Mouse (Mus musculus) heart, adult 2 months (tissue): ENCODE measurements around the gene Bcl2a1a.
"Not testable (repeated sequence)": the region's sequence is repeated elsewhere in the genome, so short reads cannot be mapped to it uniquely, and the experiment has no call there.

ENCODE experiments used
- CTCF ChIP-seq: fragments of 200-600 bp; IDR thresholded peaks from 2 replicates; pipeline ENCODE4 v1.8.1; 2022; ENCODE audit warnings: antibody characterized with exemption, mild to moderate bottlenecking, moderate library complexity
- POLR2A ChIP-seq: fragments of 200-500 bp; IDR thresholded peaks from 2 replicates; pipeline ENCODE4 v1.6.1; 2011; ENCODE audit warnings: mild to moderate bottlenecking, low read depth, low read length, control low read depth; ENCODE audit not compliant: insufficient read depth

GRCm38 (mm10) chr9:88979781-88980180 lies 23.1 kb downstream of the Bcl2a1a start:
- not testable (repeated sequence) for TF ChIP-seq POLR2A, CTCF
